Mouse (Mus musculus): ENCODE data around the gene Dennd6a. TPM values are rescaled to one million over a fixed set of nuclear protein-coding genes. Genes with fewer than 3 reads are reported as not detected.

Dennd6a gene
- polyA plus RNA-seq, 2 experiments, result 5.3 to 10.8 TPM

GRCm38 (mm10) chr14:26595167-26595566, 21.5 kb downstream of the Dennd6a start:
- Histone ChIP-seq H3K9ac (replicated peaks) (no peak overlapping the region), H3K4me1 (replicated peaks; ENCODE audit: control insufficient read depth in 2 of 2, insufficient read depth in 2 of 2, low read length in 1 of 2) (peaks cover 32 to 44% of the 10 kb centered on the region in 2 experiments), H3K27ac (peak overlapping the region; percentile 88), H3K27me3 (ENCODE audit: control insufficient read depth, insufficient read depth, low read length) (no peaks in the 10 kb centered on the region), H3K4me3 (ENCODE audit: insufficient read depth in 1 of 2, low read depth in 2 of 2, low read length in 2 of 2) (peak overlapping the region in 1 of 2 experiments; percentile 14; a peak in 1 of 4 replicates), H3K4me2 (ENCODE audit: low read depth) (peak overlapping the region; percentile 63), H3K9me3 (ENCODE audit: control insufficient read depth, low read length) (no peaks in the 10 kb centered on the region; the same call in 1 of the 2 replicates), H3K36me3 (replicated peaks; ENCODE audit: control insufficient read depth, insufficient read depth, low read depth) (peaks cover 3% of the 10 kb centered on the region; the same call in 1 of the 2 replicates)
- peak; percentile 84 for ATAC-seq (ENCODE audit: insufficient read depth)
- no peak for TF ChIP-seq CTCF (IDR thresholded peaks at IDR 0.05; ENCODE audit: low read depth)
- peak; percentile 64 for TF ChIP-seq EP300 (IDR thresholded peaks at IDR 0.05; ENCODE audit: low read depth)
- DNase-seq (ENCODE audit: low read depth in 3 of 3, low spot score in 3 of 3), result peak in 2 of 3 experiments; percentile 50 to 54
- 18% methylated on average over 7 of the region's 7 CpGs for WGBS (ENCODE audit: insufficient replicate concordance)

GRCm38 (mm10) chr14:26595695-26596365, 22.2 kb downstream of the Dennd6a start:
- ATAC-seq (ENCODE audit: insufficient read depth) (peak; percentile 69), DNase-seq (ENCODE audit: low read depth in 3 of 3, low spot score in 3 of 3) (peak in 2 of 3 experiments; percentile 43 to 56)
- H3K27ac ChIP-seq, result peak overlapping the region; percentile 88
- peak overlapping the region; percentile 63 for H3K4me2 ChIP-seq (ENCODE audit: low read depth)
- peaks cover 32 to 43% of the 10 kb centered on the region in 2 experiments for H3K4me1 ChIP-seq (replicated peaks; ENCODE audit: control insufficient read depth in 2 of 2, insufficient read depth in 2 of 2, low read length in 1 of 2)
- TF ChIP-seq EP300 (IDR thresholded peaks at IDR 0.05; ENCODE audit: low read depth) (peak; percentile 81), CTCF (IDR thresholded peaks at IDR 0.05; ENCODE audit: low read depth) (no peak)
- peak overlapping the region in 1 of 2 experiments; percentile 25; a peak in 2 of 4 replicates for H3K4me3 ChIP-seq (ENCODE audit: insufficient read depth in 1 of 2, low read depth in 2 of 2, low read length in 2 of 2)
- H3K27me3 ChIP-seq (ENCODE audit: control insufficient read depth, insufficient read depth, low read length), result no peaks in the 10 kb centered on the region
- no peaks in the 10 kb centered on the region; the same call in 1 of the 2 replicates for H3K9me3 ChIP-seq (ENCODE audit: control insufficient read depth, low read length)
- WGBS (ENCODE audit: insufficient replicate concordance), result 10% methylated on average over 5 of the region's 5 CpGs
- H3K9ac ChIP-seq (replicated peaks), result peak overlapping the region; percentile 50
- H3K36me3 ChIP-seq (replicated peaks; ENCODE audit: control insufficient read depth, insufficient read depth, low read depth), result peaks cover 6% of the 10 kb centered on the region; the same call in 1 of the 2 replicates

GRCm38 (mm10) chr14:26605354-26605753, 31.7 kb downstream of the Dennd6a start:
- Histone ChIP-seq H3K27ac (no peak overlapping the region), H3K36me3 (replicated peaks; ENCODE audit: control insufficient read depth, insufficient read depth, low read depth) (peaks cover 31% of the 10 kb centered on the region), H3K4me1 (replicated peaks; ENCODE audit: control insufficient read depth in 2 of 2, insufficient read depth in 2 of 2, low read length in 1 of 2) (no peaks in the 10 kb centered on the region), H3K9ac (replicated peaks) (no peak overlapping the region), H3K27me3 (ENCODE audit: control insufficient read depth, insufficient read depth, low read length) (no peaks in the 10 kb centered on the region), H3K4me2 (ENCODE audit: low read depth) (no peak overlapping the region), H3K4me3 (ENCODE audit: insufficient read depth in 1 of 2, low read depth in 2 of 2, low read length in 2 of 2) (no peak overlapping the region), H3K9me3 (ENCODE audit: control insufficient read depth, low read length) (no peaks in the 10 kb centered on the region)
- TF ChIP-seq CTCF (IDR thresholded peaks at IDR 0.05; ENCODE audit: low read depth) (no peak), EP300 (IDR thresholded peaks at IDR 0.05; ENCODE audit: low read depth) (no peak)
- no peak for DNase-seq (ENCODE audit: low read depth in 3 of 3, low spot score in 3 of 3)
- 84% methylated on average over 4 of the region's 4 CpGs for WGBS (ENCODE audit: insufficient replicate concordance)
- ATAC-seq (ENCODE audit: insufficient read depth), result no peak

GRCm38 (mm10) chr14:26609674-26610073, 36.0 kb downstream of the Dennd6a start:
- no peaks in the 10 kb centered on the region for H3K27me3 ChIP-seq (ENCODE audit: control insufficient read depth, insufficient read depth, low read length)
- H3K9ac ChIP-seq (replicated peaks), result no peak overlapping the region
- no peaks in the 10 kb centered on the region for H3K9me3 ChIP-seq (ENCODE audit: control insufficient read depth, low read length)
- H3K27ac ChIP-seq, result no peak overlapping the region
- ATAC-seq (ENCODE audit: insufficient read depth), result no peak
- TF ChIP-seq CTCF (IDR thresholded peaks at IDR 0.05; ENCODE audit: low read depth) (no peak), EP300 (IDR thresholded peaks at IDR 0.05; ENCODE audit: low read depth) (no peak)
- no peaks in the 10 kb centered on the region for H3K4me1 ChIP-seq (replicated peaks; ENCODE audit: control insufficient read depth in 2 of 2, insufficient read depth in 2 of 2, low read length in 1 of 2)
- no peak for DNase-seq (ENCODE audit: low read depth in 3 of 3, low spot score in 3 of 3)
- 60% methylated on average over 1 of the region's 1 CpGs for WGBS (ENCODE audit: insufficient replicate concordance)
- no peak overlapping the region for H3K4me3 ChIP-seq (ENCODE audit: insufficient read depth in 1 of 2, low read depth in 2 of 2, low read length in 2 of 2)
- no peak overlapping the region for H3K4me2 ChIP-seq (ENCODE audit: low read depth)
- H3K36me3 ChIP-seq (replicated peaks; ENCODE audit: control insufficient read depth, insufficient read depth, low read depth), result peaks cover 29% of the 10 kb centered on the region

GRCm38 (mm10) chr14:26610689-26611088, 37.0 kb downstream of the Dennd6a start:
- Histone ChIP-seq H3K9me3 (ENCODE audit: control insufficient read depth, low read length) (no peaks in the 10 kb centered on the region), H3K27ac (no peak overlapping the region), H3K4me2 (ENCODE audit: low read depth) (no peak overlapping the region), H3K36me3 (replicated peaks; ENCODE audit: control insufficient read depth, insufficient read depth, low read depth) (peaks cover 23% of the 10 kb centered on the region), H3K4me3 (ENCODE audit: insufficient read depth in 1 of 2, low read depth in 2 of 2, low read length in 2 of 2) (no peak overlapping the region), H3K4me1 (replicated peaks; ENCODE audit: control insufficient read depth in 2 of 2, insufficient read depth in 2 of 2, low read length in 1 of 2) (no peaks in the 10 kb centered on the region), H3K27me3 (ENCODE audit: control insufficient read depth, insufficient read depth, low read length) (no peaks in the 10 kb centered on the region), H3K9ac (replicated peaks) (no peak overlapping the region)
- WGBS (ENCODE audit: insufficient replicate concordance), result 57% methylated on average over 4 of the region's 4 CpGs
- no peak for DNase-seq (ENCODE audit: low read depth in 3 of 3, low spot score in 3 of 3)
- no peak for ATAC-seq (ENCODE audit: insufficient read depth)
- no peak for TF ChIP-seq EP300 (IDR thresholded peaks at IDR 0.05; ENCODE audit: low read depth)
- no peak for TF ChIP-seq CTCF (IDR thresholded peaks at IDR 0.05; ENCODE audit: low read depth)

Data from liver, embryonic 14.5 days (tissue).